Mouse (Mus musculus): ENCODE measurements at regions not wholly inside any gene's neighbourhood (a gene's known extent, or its start where the extent isn't known, plus 50 kb on each side); places are given as distances from the start of the nearest gene placed in this dataset.

- TF ChIP-seq CTCF (IDR thresholded peaks at IDR 0.05; ENCODE audit: low read depth) (peak; percentile 57), EP300 (IDR thresholded peaks at IDR 0.05; ENCODE audit: low read depth) (no peak)
Measured at GRCm38 (mm10) chr15:54677660-54678059, 793.0 kb downstream of the Gm7489 start.
